Mouse (Mus musculus) embryonic fibroblast, embryonic 13.5 days (primary cell): ENCODE results near the gene Ripk1.

Experiments used
- CTCF ChIP-seq: IDR thresholded peaks from 2 replicates; pipeline ENCODE4 v1.5.1; 2011; ENCODE audit warnings: mild to moderate bottlenecking, control low read depth, low read length, moderate library complexity, borderline replicate concordance; ENCODE audit not compliant: insufficient read depth
- POLR2A ChIP-seq: IDR thresholded peaks from 2 replicates; pipeline ENCODE4 v1.6.1; 2011; ENCODE audit warnings: low read depth, mild to moderate bottlenecking, control low read depth, low read length, moderate library complexity

- TF ChIP-seq CTCF (no peak), POLR2A (no peak)
These were observed 42.4 kb upstream of the Ripk1 start for GRCm38 (mm10) chr13:33959771-33960170.
